Mouse (Mus musculus) cortical plate, adult 2 months (tissue): Measurements from ENCODE around the gene Coq2. TPM values are rescaled to one million over a fixed set of nuclear protein-coding genes. Genes with fewer than 3 reads are reported as not detected.
A peak's percentile ranks its signal among the peaks of the same experiment; 100 is the strongest.

Experiments
- H3K27ac ChIP-seq: fragments of 200-500 bp; 2 replicates; pipeline ENCODE4 v1.5.1; 2012; ENCODE audit warnings: low read length, control low read depth, inconsistent platforms; ENCODE audit not compliant: insufficient read depth
- H3K4me1 ChIP-seq: fragments of 200-500 bp; 2 replicates; pipeline ENCODE4 v1.6.1; 2011; ENCODE audit warnings: low read length; ENCODE audit not compliant: control insufficient read depth, insufficient read depth
- H3K4me3 ChIP-seq: fragments of 200-500 bp; 2 replicates; pipeline ENCODE4 v1.5.1; 2011; ENCODE audit warnings: mild to moderate bottlenecking, low read length, control low read depth; ENCODE audit not compliant: insufficient read depth
- CTCF ChIP-seq: fragments of 200-500 bp; IDR thresholded peaks from 2 replicates; pipeline ENCODE4 v1.5.1; 2011; ENCODE audit warnings: mild to moderate bottlenecking, control low read depth, low read length; ENCODE audit not compliant: insufficient read depth; ENCODE audit errors: extremely low read depth
- POLR2A ChIP-seq: fragments of 200-500 bp; IDR thresholded peaks from 2 replicates; pipeline ENCODE4 v1.6.1; 2011; ENCODE audit warnings: mild to moderate bottlenecking, low read length, control low read depth; ENCODE audit not compliant: insufficient read depth; ENCODE audit errors: extremely low read depth
- polyA plus RNA-seq: library from polyadenylated mRNA; depleted of rRNA; stranded (reverse); fragments of >200 nt; gene quantifications from 2 replicates; pipeline ENCODE4 v1.2.3, GENCODE M21; 2012

The Coq2 gene
- polyA plus RNA-seq, 1 experiment, result 157 TPM

- H3K27ac ChIP-seq, result peak overlapping the region; percentile 30; the same call in 1 of the 2 replicates
- no peak overlapping the region for H3K4me3 ChIP-seq
- peaks cover 3% of the 10 kb centered on the region for H3K4me1 ChIP-seq
- no peak for TF ChIP-seq POLR2A
- no peak for TF ChIP-seq CTCF
Measured at GRCm38 (mm10) chr5:100643253-100643990, 31.5 kb downstream of the Coq2 start.

- no peak overlapping the region for H3K27ac ChIP-seq
- TF ChIP-seq CTCF (no peak), POLR2A (no peak)
- H3K4me3 ChIP-seq, result no peak overlapping the region
- peaks cover 3% of the 10 kb centered on the region for H3K4me1 ChIP-seq
Measured at GRCm38 (mm10) chr5:100642316-100642715, 32.6 kb downstream of the Coq2 start.

- H3K4me1 ChIP-seq, result peaks cover 2% of the 10 kb centered on the region; the same call in 1 of the 2 replicates
- H3K27ac ChIP-seq, result no peak overlapping the region
- H3K4me3 ChIP-seq, result no peak overlapping the region
- TF ChIP-seq CTCF, result no peak
- no peak for TF ChIP-seq POLR2A
Measured at GRCm38 (mm10) chr5:100638483-100638882, 36.5 kb downstream of the Coq2 start.

GRCm38 (mm10) chr5:100636794-100637544 lies 38.0 kb downstream of the Coq2 start:
- TF ChIP-seq CTCF (no peak), POLR2A (no peak)
- H3K4me3 ChIP-seq, result no peak overlapping the region
- H3K4me1 ChIP-seq, result peaks cover 2% of the 10 kb centered on the region; the same call in 1 of the 2 replicates
- no peak overlapping the region for H3K27ac ChIP-seq

- TF ChIP-seq CTCF (no peak), POLR2A (no peak)
- H3K27ac ChIP-seq, result no peak overlapping the region
- no peak overlapping the region for H3K4me3 ChIP-seq
- peaks cover 2% of the 10 kb centered on the region; the same call in 1 of the 2 replicates for H3K4me1 ChIP-seq
Measured at GRCm38 (mm10) chr5:100635908-100636307, 39.0 kb downstream of the Coq2 start.

- no peak overlapping the region for H3K27ac ChIP-seq
- TF ChIP-seq CTCF (no peak), POLR2A (no peak)
- peaks cover 2% of the 10 kb centered on the region; the same call in 1 of the 2 replicates for H3K4me1 ChIP-seq
- no peak overlapping the region for H3K4me3 ChIP-seq
Measured at GRCm38 (mm10) chr5:100634885-100635478, 40.0 kb downstream of the Coq2 start.

GRCm38 (mm10) chr5:100632540-100633129 lies 42.3 kb downstream of the Coq2 start:
- Histone ChIP-seq H3K4me1 (peaks cover 2% of the 10 kb centered on the region; the same call in 1 of the 2 replicates), H3K27ac (no peak overlapping the region), H3K4me3 (no peak overlapping the region)
- TF ChIP-seq POLR2A, result no peak
- TF ChIP-seq CTCF, result no peak

GRCm38 (mm10) chr5:100628807-100629206 lies 46.1 kb downstream of the Coq2 start:
- no peak overlapping the region for H3K4me3 ChIP-seq
- TF ChIP-seq POLR2A (no peak), CTCF (no peak)
- no peaks in the 10 kb centered on the region for H3K4me1 ChIP-seq
- no peak overlapping the region for H3K27ac ChIP-seq

GRCm38 (mm10) chr5:100626526-100626925 lies 48.4 kb downstream of the Coq2 start:
- TF ChIP-seq CTCF, result no peak
- TF ChIP-seq POLR2A, result no peak
- H3K27ac ChIP-seq, result no peak overlapping the region

More at GRCm38 (mm10) chr5:100626526-100626925, 48.4 kb downstream of the Coq2 start:
- no peak overlapping the region for H3K4me3 ChIP-seq
- H3K4me1 ChIP-seq, result no peaks in the 10 kb centered on the region
